8 mouse cellular contexts compared by ENCODE assay signal in genomic region chr6:149141393-149142173, GRCm38 (mm10). TPM values are rescaled to one million over a fixed set of nuclear protein-coding genes. Genes with fewer than 3 reads are reported as not detected.
A peak's percentile ranks its signal among the peaks of the same experiment; 100 is the strongest.
DNase-seq lines count a peak whose midpoint lies in the region; ATAC-seq and TF ChIP-seq lines count a peak whose summit lies in the region.

No protein-coding gene starts in this region.

- peaks cover 8% of the 10 kb centered on the region; the same call in 1 of the 2 replicates for H3K4me1 ChIP-seq in lung, embryonic 15.5 days
- H3K4me1 ChIP-seq in olfactory bulb, adult 2 months (ENCODE audit: control insufficient read depth, insufficient read depth, low read length) = no peaks in the 10 kb centered on the region

- no peak for TF ChIP-seq POLR2A in olfactory bulb, adult 2 months (IDR thresholded peaks at IDR 0.05; ENCODE audit: insufficient read depth, low read depth, low read length)

- H3K36me3 ChIP-seq in lung, embryonic 15.5 days = peaks cover 14% of the 10 kb centered on the region

- no peak for TF ChIP-seq CTCF in olfactory bulb, adult 2 months (IDR thresholded peaks at IDR 0.05; ENCODE audit: insufficient read depth, low read depth, low read length)

- H3K4me2 ChIP-seq in lung, embryonic 15.5 days = peak overlapping the region; percentile 63

- peak overlapping the region; percentile 56 for H3K9ac ChIP-seq in lung, embryonic 15.5 days

- ATAC-seq in hematopoietic stem cell, adult 5-6 weeks (replicated peaks in 1 of 2; ENCODE audit: insufficient read depth in 1 of 2, low FRiP score in 2 of 2, low TSS enrichment in 1 of 2, low read depth in 1 of 2, poor library complexity in 2 of 2, severe bottlenecking in 2 of 2) = peak; percentile 97 to 98
- peak; percentile 97 for ATAC-seq in lung, embryonic 15.5 days (ENCODE audit: borderline replicate concordance, extremely low read depth, low FRiP score, low TSS enrichment)

- WGBS in lung, embryonic 15.5 days = 3% methylated on average over 36 of the region's 36 CpGs
- WGBS in olfactory bulb, adult 2 months = 3% methylated on average over 36 of the region's 36 CpGs

- peak; percentile 85 for DNase-seq in MN1 (ENCODE audit: low spot score)
- peak; percentile 51 for DNase-seq in cerebellum, adult 8-10 months
- DNase-seq in forelimb bud, embryonic 11.5 days (ENCODE audit: low read depth, low spot score) = peak; percentile 93
- DNase-seq in layer of hippocampus, adult 9-10 months (ENCODE audit: low spot score) = peak; percentile 36
- peak; percentile 67 to 71 for DNase-seq in thymus, adult 18-20 months

- H3K4me3 ChIP-seq in lung, embryonic 15.5 days = peak overlapping the region; percentile 52
- peak overlapping the region; percentile 53 for H3K4me3 ChIP-seq in olfactory bulb, adult 2 months (ENCODE audit: insufficient read depth, low read depth, low read length)

- peak overlapping the region; percentile 30; the same call in 1 of the 2 replicates for H3K27ac ChIP-seq in lung, embryonic 15.5 days
- H3K27ac ChIP-seq in olfactory bulb, adult 2 months (ENCODE audit: insufficient read depth, low read depth, low read length) = 0 out of 2 replicates have a peak overlapping the region, but pooled peaks have one; percentile 4

- no peaks in the 10 kb centered on the region for H3K9me3 ChIP-seq in lung, embryonic 15.5 days

- H3K27me3 ChIP-seq in lung, embryonic 15.5 days = no peaks in the 10 kb centered on the region

RNA-seq across cellular contexts. Expression of gene Etfbkmt, which starts 1.9 kb away (rescaled TPM):
- total RNA-seq in hematopoietic stem cell, adult 5-6 weeks (2017) = 26.8 and 31.1 TPM in 2 replicates
- polyA plus RNA-seq in lung, embryonic 15.5 days (2015; fragmentation: Nextera tagmentation; extraction: Ambion mirVana) = 14.6 and 16.2 TPM in 2 replicates
- not detected in 2 replicates for polyA plus RNA-seq in olfactory bulb, adult 2 months (2012; ENCODE audit: insufficient read depth, insufficient read length, low replicate concordance, missing spikeins)

RNA-seq across cellular contexts. Expression of gene Gm10203, which starts 11.6 kb away (rescaled TPM):
- total RNA-seq in hematopoietic stem cell, adult 5-6 weeks (2017) = not detected in 2 replicates
- not detected in 2 replicates for polyA plus RNA-seq in lung, embryonic 15.5 days (2015; fragmentation: Nextera tagmentation; extraction: Ambion mirVana)
- not detected in 2 replicates for polyA plus RNA-seq in olfactory bulb, adult 2 months (2012; ENCODE audit: insufficient read depth, insufficient read length, low replicate concordance, missing spikeins)

RNA-seq across cellular contexts. Expression of gene Dennd5b, which starts 40.1 kb away (rescaled TPM):
- 6.6 and 7.8 TPM in 2 replicates for total RNA-seq in hematopoietic stem cell, adult 5-6 weeks (2017)
- polyA plus RNA-seq in lung, embryonic 15.5 days (2015; fragmentation: Nextera tagmentation; extraction: Ambion mirVana) = 5.5 and 5.8 TPM in 2 replicates
- polyA plus RNA-seq in olfactory bulb, adult 2 months (2012; ENCODE audit: insufficient read depth, insufficient read length, low replicate concordance, missing spikeins) = 30.8 TPM in 1 of 2 replicates, not detected in the other

RNA-seq across cellular contexts. Expression of gene Amn1, which starts 46.9 kb away (rescaled TPM):
- 13.0 and 16.0 TPM in 2 replicates for total RNA-seq in hematopoietic stem cell, adult 5-6 weeks (2017)
- polyA plus RNA-seq in lung, embryonic 15.5 days (2015; fragmentation: Nextera tagmentation; extraction: Ambion mirVana) = 28.2 TPM in 2 replicates
- not detected in 2 replicates for polyA plus RNA-seq in olfactory bulb, adult 2 months (2012; ENCODE audit: insufficient read depth, insufficient read length, low replicate concordance, missing spikeins)

Comparison
In these comparisons a context has a peak if more than half of its experiments do, and no peak if none do; other contexts are left out.
1. Peak in every context shown above with its lines: DNase-seq, ATAC-seq, H3K4me3 ChIP-seq and H3K27ac ChIP-seq.
2. DNase-seq: peak in every context shown above with its lines; median percentile 93 in forelimb bud, embryonic 11.5 days; 85 in MN1; 69 in thymus, adult 18-20 months; 51 in cerebellum, adult 8-10 months; 36 in layer of hippocampus, adult 9-10 months.
3. RNA of gene Etfbkmt, which starts 1.9 kb away (polyA plus RNA-seq): 14.6 to 16.2 TPM in lung, embryonic 15.5 days; not detected in olfactory bulb, adult 2 months; every median in the first group is over 10 times any median in the second.